Mouse (Mus musculus): ENCODE data around the gene Mlh3. TPM values are rescaled to one million over a fixed set of nuclear protein-coding genes. Genes with fewer than 3 reads are reported as not detected.

Mlh3 gene
- polyA plus RNA-seq, 1 experiment from 2014 or later = 9.5 TPM

- Histone ChIP-seq H3K36me3 (ENCODE audit: control insufficient read depth, insufficient read depth, low read length) (no peaks in the 10 kb centered on the region), H3K27me3 (ENCODE audit: control insufficient read depth, insufficient read depth, low read length) (no peaks in the 10 kb centered on the region), H3K4me3 (ENCODE audit: low read depth, low read length) (no peak overlapping the region), H3K9me3 (ENCODE audit: control insufficient read depth, low read length) (no peaks in the 10 kb centered on the region), H3K9ac (ENCODE audit: low read length) (no peak overlapping the region), H3K27ac (replicated peaks; ENCODE audit: low read depth, low read length) (no peak overlapping the region), H3K4me1 (ENCODE audit: control insufficient read depth, insufficient read depth, low read length) (peaks cover 7% of the 10 kb centered on the region), H3K4me2 (ENCODE audit: low read depth, severe bottlenecking) (no peak overlapping the region)
- DNase-seq (ENCODE audit: low spot score) (no peak), ATAC-seq (ENCODE audit: insufficient number of reproducible peaks, low FRiP score, low TSS enrichment, low read depth) (no peak)
- WGBS = 75% methylated on average over 7 of the region's 7 CpGs
These were observed 80.1 kb downstream of the Mlh3 start for GRCm38 (mm10) chr12:85190290-85190689.

- no peaks in the 10 kb centered on the region for H3K36me3 ChIP-seq (ENCODE audit: control insufficient read depth, insufficient read depth, low read length)
- no peak overlapping the region for H3K4me3 ChIP-seq (ENCODE audit: low read depth, low read length)
- H3K27me3 ChIP-seq (ENCODE audit: control insufficient read depth, insufficient read depth, low read length) = no peaks in the 10 kb centered on the region
- ATAC-seq (ENCODE audit: insufficient number of reproducible peaks, low FRiP score, low TSS enrichment, low read depth) (no peak), DNase-seq (ENCODE audit: low spot score) (no peak)
- H3K9ac ChIP-seq (ENCODE audit: low read length) = no peak overlapping the region
- no peaks in the 10 kb centered on the region for H3K9me3 ChIP-seq (ENCODE audit: control insufficient read depth, low read length)
- H3K27ac ChIP-seq (replicated peaks; ENCODE audit: low read depth, low read length) = no peak overlapping the region
- H3K4me1 ChIP-seq (ENCODE audit: control insufficient read depth, insufficient read depth, low read length) = peaks cover 8% of the 10 kb centered on the region
- 75% methylated on average over 7 of the region's 7 CpGs for WGBS
- H3K4me2 ChIP-seq (ENCODE audit: low read depth, severe bottlenecking) = no peak overlapping the region
These were observed 84.0 kb downstream of the Mlh3 start for GRCm38 (mm10) chr12:85186361-85186760.

GRCm38 (mm10) chr12:85185810-85186209 is 84.6 kb downstream of the Mlh3 start:
- no peak overlapping the region for H3K4me2 ChIP-seq (ENCODE audit: low read depth, severe bottlenecking)
- H3K4me3 ChIP-seq (ENCODE audit: low read depth, low read length) = no peak overlapping the region
- no peaks in the 10 kb centered on the region for H3K9me3 ChIP-seq (ENCODE audit: control insufficient read depth, low read length)
- no peaks in the 10 kb centered on the region for H3K36me3 ChIP-seq (ENCODE audit: control insufficient read depth, insufficient read depth, low read length)
- no peak for DNase-seq (ENCODE audit: low spot score)
- H3K27ac ChIP-seq (replicated peaks; ENCODE audit: low read depth, low read length) = no peak overlapping the region
- H3K27me3 ChIP-seq (ENCODE audit: control insufficient read depth, insufficient read depth, low read length) = no peaks in the 10 kb centered on the region
- 68% methylated on average over 8 of the region's 8 CpGs for WGBS
- no peak overlapping the region for H3K9ac ChIP-seq (ENCODE audit: low read length)
- peaks cover 8% of the 10 kb centered on the region for H3K4me1 ChIP-seq (ENCODE audit: control insufficient read depth, insufficient read depth, low read length)
- ATAC-seq (ENCODE audit: insufficient number of reproducible peaks, low FRiP score, low TSS enrichment, low read depth) = no peak

Small RNAs within 50 kb of the gene (microRNA-seq; reads per million reads assigned to microRNA genes)
- gene Mir6938 = not detected

Other genes with a start within 250 kb of the Mlh3 start
- 2.6 and 3.3 TPM in 2 replicates for gene Prox2, start 159.8 kb downstream of the Mlh3 start, polyA plus RNA-seq (2014; fragmentation: Nextera tagmentation; extraction: Ambion mirVana)
- gene Dlst, start 159.8 kb downstream of the Mlh3 start, polyA plus RNA-seq (2014; fragmentation: Nextera tagmentation; extraction: Ambion mirVana) = 108 and 109 TPM in 2 replicates
- gene Rps6kl1, start 119.3 kb downstream of the Mlh3 start, polyA plus RNA-seq (2014; fragmentation: Nextera tagmentation; extraction: Ambion mirVana) = 0.51 and 0.61 TPM in 2 replicates
- gene Pgf, start 92.8 kb downstream of the Mlh3 start, polyA plus RNA-seq (2014; fragmentation: Nextera tagmentation; extraction: Ambion mirVana) = 13.4 and 13.5 TPM in 2 replicates
- gene Eif2b2, start 51.1 kb downstream of the Mlh3 start, polyA plus RNA-seq (2014; fragmentation: Nextera tagmentation; extraction: Ambion mirVana) = 102 and 103 TPM in 2 replicates
- gene Acyp1, start 17.8 kb upstream of the Mlh3 start, polyA plus RNA-seq (2014; fragmentation: Nextera tagmentation; extraction: Ambion mirVana) = 55.1 and 62.3 TPM in 2 replicates
- gene Zc2hc1c, start 18.0 kb upstream of the Mlh3 start, polyA plus RNA-seq (2014; fragmentation: Nextera tagmentation; extraction: Ambion mirVana) = 0.67 and 0.85 TPM in 2 replicates
- 18.7 and 19.0 TPM in 2 replicates for gene Nek9, start 68.8 kb upstream of the Mlh3 start, polyA plus RNA-seq (2014; fragmentation: Nextera tagmentation; extraction: Ambion mirVana)
- gene Tmed10, start 104.2 kb upstream of the Mlh3 start, polyA plus RNA-seq (2014; fragmentation: Nextera tagmentation; extraction: Ambion mirVana) = 276 and 295 TPM in 2 replicates
- gene Fos, start 203.3 kb upstream of the Mlh3 start, polyA plus RNA-seq (2014; fragmentation: Nextera tagmentation; extraction: Ambion mirVana) = 0.89 and 1.2 TPM in 2 replicates

Measured in limb, embryonic 11.5 days (tissue).